Mouse (Mus musculus) cerebellum, adult 9-10 months (tissue): ENCODE measurements around the gene Pomgnt2.

Source experiments
- DNase-seq: peaks from one replicate; pipeline ENCODE4 v3.0.0; 2022

Pomgnt2 gene

DNA sequence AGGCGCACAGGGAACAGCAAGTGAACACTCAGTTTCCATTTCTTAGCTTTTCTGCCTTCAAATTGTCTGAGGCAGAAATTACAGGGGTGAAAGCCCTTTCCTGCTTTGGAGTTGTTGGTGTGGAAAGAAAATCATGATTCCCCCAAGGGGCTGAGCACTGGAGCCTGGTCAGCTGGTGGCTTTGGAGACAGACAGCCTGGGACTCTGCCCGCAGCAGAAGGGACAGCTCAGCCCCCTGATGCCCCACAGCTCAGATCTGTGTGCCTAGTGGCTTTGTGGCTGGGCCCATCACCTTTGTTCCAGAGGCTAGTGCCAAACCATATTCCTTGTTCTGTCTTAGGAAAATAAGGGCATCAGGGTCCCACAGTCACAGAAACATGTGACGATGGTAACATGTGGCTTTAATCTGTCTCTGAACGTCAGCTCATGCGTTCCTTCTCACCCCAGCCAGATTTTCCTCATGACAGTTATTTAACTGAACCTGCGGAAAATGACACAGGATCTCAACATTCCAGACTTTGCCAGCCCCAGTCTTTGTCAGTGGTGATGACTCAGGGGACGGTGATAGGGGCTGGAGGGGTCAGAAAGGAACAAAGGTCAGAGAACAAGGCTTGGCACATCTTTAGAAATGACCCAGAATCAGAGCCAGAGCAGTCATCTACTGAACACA lies 36.8 kb downstream of the Pomgnt2 start:
- no peak for DNase-seq

DNA sequence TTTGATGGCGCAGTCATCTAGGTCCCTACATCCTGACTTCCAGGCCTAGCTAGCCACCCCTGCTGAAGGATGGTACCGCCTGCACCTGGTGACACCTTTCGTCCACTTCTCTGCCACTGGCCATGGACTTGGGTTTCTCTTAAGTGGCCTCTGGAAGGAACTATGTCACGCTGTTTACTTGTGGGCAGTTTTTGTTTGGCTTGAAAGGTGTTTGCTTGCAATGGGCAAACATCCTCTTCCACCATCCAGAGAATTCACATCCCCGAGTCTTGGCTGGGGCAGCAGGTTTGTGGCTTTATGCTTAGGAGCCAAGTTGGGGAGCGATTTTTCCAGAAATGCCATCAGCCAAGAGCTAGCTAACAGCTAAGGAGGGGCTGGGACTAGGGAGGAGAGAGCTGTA lies 44.3 kb downstream of the Pomgnt2 start:
- no peak for DNase-seq

DNA sequence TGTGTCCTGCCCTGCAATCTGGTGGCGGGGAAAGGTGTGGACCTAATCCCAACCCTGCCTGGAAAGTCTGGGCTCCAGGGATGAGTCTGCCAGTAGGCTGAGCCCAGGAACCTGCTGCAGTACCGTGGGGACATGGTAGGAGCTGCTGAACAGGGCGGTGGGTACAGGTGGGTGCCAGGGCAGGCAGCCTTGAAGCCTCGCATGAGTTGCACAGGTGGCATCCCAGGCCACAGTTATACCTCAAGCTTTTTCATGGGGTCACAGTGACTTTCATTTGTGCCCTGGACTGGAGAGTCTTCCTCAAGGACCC lies 45.8 kb downstream of the Pomgnt2 start:
- no peak for DNase-seq

DNA sequence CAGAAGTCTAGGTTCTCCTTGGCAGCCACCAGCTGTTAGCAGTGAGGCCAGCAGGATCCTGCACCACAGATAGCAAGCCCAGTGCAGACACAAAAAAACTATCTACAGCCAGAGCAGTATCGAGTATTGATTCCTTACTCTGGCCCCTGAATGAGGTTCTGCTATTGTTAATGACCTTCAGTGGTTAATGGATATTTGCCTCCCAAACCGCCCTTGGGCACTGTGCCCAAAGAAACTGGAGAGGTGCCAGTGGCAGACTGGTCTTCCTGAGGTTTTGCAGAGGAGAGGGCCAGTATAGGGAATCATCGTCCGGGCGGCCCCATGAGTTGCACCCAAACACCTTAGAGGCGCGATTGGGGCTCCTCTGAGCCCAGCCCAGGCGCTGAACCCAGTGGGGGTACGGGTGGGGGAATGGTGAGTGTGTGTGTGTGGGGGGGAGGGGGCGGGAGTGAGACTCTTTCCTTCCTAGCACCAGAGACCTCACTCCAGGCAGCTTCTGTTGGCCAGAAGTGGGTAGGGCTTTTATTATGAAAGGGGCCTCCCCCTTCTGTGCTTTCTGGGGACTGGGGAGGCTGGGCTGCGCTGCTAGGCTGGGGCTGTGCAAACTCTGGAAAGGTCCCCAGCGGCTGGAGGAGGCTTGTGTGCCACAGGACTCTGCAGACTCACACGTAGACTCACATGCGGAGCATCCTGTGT lies 46.3 kb downstream of the Pomgnt2 start, which contains the start of gene Fam198a:
Fam198a (plus strand) TSS at position 571 of the 696 bp plus-strand sequence.
- DNase-seq = peak; percentile 54

DNA sequence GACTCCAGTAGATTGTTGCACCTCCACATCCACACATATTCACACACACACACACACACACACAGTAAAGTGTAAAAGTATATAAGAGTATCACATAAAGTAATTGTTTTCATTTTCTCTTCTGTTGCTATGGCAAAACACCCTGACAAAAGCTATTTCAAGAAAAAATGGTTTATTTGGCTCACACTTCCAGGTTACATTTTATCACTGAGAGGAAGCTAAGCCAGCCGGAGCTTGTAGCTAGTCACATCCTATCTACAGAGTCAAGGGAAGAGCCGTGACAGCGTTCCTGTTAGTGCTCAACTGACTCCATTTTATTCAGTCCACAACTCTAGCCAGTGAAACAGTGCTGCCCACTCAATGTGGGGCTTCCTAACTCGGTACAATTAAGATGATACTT lies 48.5 kb downstream of the Pomgnt2 start:
- DNase-seq = no peak

- DNase-seq = peak; percentile 70
Observed at GRCm38 (mm10) chr9:121947784-121948183, 49.1 kb downstream of the Pomgnt2 start.

GRCm38 (mm10) chr9:121943628-121944027 lies 53.3 kb downstream of the Pomgnt2 start:
- DNase-seq = no peak

- no peak for DNase-seq
Observed at GRCm38 (mm10) chr9:121943005-121943404, 53.9 kb downstream of the Pomgnt2 start.

DNA sequence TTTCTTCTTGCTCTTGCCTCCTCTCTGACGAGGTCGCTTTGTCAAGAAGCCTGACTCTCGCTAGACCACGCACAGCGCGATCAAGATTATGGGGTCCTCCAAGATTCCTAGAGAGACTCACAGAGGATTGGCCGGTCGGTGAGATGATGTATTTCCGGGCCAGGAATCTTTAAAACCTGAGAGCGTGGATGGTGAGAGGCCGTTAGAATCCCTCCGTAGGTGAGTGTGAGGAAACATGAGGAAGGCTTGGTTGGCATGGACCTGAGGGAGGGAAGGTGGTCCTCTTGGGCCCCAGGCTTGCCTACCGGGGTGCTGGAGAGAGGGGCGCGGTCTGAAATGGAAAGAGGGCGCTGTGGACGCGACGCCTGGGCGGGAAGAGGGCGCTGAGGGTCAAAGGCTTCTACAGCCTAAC lies 59.0 kb downstream of the Pomgnt2 start:
- no peak for DNase-seq

DNA sequence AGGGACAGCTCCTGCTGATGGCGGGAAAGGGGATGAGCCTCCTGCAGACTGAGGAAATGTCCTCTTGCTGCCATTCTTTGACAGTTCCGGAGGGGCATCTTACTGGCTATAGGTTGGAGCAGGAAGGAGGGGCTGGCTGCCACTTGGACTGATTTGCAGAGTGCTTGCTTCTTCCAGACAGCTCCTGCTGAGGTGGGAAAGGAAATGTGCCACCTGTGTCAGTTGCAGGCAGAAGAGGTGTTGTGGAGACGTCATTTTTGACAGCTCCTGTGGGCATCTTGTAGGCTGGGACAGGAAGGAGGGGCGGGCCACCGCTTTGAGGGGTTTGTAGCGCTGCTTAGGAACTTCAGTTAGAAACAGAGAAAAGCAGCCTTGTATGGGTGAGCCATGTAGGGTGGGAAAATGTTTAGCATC lies 59.5 kb downstream of the Pomgnt2 start:
- DNase-seq = no peak

DNA sequence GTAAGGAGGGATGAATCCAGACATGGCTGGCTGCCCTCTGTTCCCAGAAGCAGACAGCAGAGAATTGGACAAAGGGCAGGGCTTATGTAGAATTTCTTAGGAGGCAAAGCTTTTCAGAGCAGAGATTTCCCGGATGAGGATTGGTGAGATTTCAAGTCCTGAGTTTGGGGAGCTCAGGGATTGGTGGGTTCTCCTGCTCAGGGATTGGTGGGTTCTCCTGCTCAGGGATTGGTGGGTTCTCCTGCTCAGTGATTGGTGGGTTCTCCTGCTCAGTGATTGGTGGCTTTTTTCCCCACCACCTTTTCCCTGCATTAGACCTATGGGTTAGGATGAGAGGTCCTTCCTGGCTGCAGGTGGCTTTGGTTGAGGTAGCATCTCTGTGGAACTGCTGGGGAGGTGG lies 60.0 kb downstream of the Pomgnt2 start:
- DNase-seq = peak; percentile 47

DNA sequence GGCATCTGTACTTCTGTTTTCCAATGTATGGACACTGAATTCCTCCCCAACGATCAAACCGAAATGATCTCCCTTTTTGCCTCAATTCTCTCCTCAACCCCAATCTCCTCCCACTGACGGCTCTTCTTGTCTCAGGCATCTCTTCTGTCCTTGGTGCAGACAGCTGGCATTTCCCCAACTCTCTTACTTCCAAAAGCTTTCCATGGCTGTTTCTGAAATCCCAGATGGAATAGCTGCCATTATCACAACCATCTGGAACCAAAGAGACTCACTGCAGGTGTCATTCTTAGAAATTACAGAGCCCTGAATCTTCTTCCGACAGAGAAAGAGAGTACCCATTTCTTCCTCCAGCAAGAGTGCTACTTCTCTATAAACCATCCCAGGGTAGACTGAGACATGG lies 62.1 kb downstream of the Pomgnt2 start:
- DNase-seq = no peak
